Mouse (Mus musculus): ENCODE data around the gene Cpm. TPM values are rescaled to one million over a fixed set of nuclear protein-coding genes. Genes with fewer than 3 reads are reported as not detected.

The Cpm gene
- polyA plus RNA-seq, 1 experiment: 0.07 TPM

DNA sequence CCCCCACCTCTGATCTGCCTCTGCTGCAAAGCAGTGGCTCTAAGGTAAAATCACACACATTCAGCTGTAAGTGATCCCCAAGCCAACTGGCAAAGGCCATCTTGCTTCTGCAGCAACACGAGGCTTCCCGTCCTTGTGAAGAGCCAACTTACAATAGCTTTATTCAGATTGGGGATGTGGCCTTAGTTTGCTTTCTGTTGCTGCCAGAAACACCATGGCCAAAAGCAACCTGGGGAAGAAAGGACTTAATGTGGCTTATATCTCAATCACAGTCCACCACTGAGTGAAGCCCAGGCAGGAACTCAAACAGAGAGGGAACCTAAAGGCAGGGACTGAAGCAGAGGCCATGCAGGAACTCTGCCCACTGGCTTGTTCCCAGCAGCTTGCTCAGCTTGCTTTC is 17.3 kb upstream of the Cpm start:
- H3K36me3 ChIP-seq (ENCODE audit: control insufficient read depth, insufficient read depth): no peaks in the 10 kb centered on the region
- H3K4me2 ChIP-seq (ENCODE audit: low read depth): no peak overlapping the region
- H3K79me2 ChIP-seq (ENCODE audit: control insufficient read depth, insufficient read depth): no peaks in the 10 kb centered on the region
- H3K4me3 ChIP-seq: no peak overlapping the region
- H3K27me3 ChIP-seq (ENCODE audit: control insufficient read depth, insufficient read depth, insufficient read length): peaks cover 6% of the 10 kb centered on the region
- TF ChIP-seq POLR2A (IDR thresholded peaks at IDR 0.05; ENCODE audit: insufficient read length, low read depth) (no peak), TCF3 (IDR thresholded peaks at IDR 0.05; ENCODE audit: insufficient read length, low read depth) (no peak), MYOD1 (IDR thresholded peaks at IDR 0.05; ENCODE audit: control insufficient read depth in 1 of 3, insufficient read length in 2 of 3, low read depth in 2 of 3) (no peak), E2F4 (IDR thresholded peaks at IDR 0.05; ENCODE audit: insufficient read depth) (no peak), POLR2AphosphoS2 (IDR thresholded peaks at IDR 0.05; ENCODE audit: insufficient read length, low read depth) (no peak), USF1 (IDR thresholded peaks at IDR 0.05; ENCODE audit: low read depth) (no peak), MYOG (IDR thresholded peaks at IDR 0.05; ENCODE audit: control insufficient read depth in 1 of 3, insufficient read depth in 1 of 3, insufficient read length in 2 of 3, low read depth in 2 of 3) (no peak), SRF (IDR thresholded peaks at IDR 0.05; ENCODE audit: control insufficient read depth, insufficient read length, low read depth) (no peak), TCF12 (IDR thresholded peaks at IDR 0.05; ENCODE audit: insufficient read depth, poor library complexity, severe bottlenecking) (no peak), MAX (IDR thresholded peaks at IDR 0.05; ENCODE audit: low read depth) (no peak), CEBPB (IDR thresholded peaks at IDR 0.05; ENCODE audit: insufficient read depth, poor library complexity, severe bottlenecking) (no peak), REST (IDR thresholded peaks at IDR 0.05; ENCODE audit: insufficient read depth, insufficient read length) (no peak)
- H3ac ChIP-seq (ENCODE audit: control insufficient read depth, insufficient read length): no peak overlapping the region

DNA sequence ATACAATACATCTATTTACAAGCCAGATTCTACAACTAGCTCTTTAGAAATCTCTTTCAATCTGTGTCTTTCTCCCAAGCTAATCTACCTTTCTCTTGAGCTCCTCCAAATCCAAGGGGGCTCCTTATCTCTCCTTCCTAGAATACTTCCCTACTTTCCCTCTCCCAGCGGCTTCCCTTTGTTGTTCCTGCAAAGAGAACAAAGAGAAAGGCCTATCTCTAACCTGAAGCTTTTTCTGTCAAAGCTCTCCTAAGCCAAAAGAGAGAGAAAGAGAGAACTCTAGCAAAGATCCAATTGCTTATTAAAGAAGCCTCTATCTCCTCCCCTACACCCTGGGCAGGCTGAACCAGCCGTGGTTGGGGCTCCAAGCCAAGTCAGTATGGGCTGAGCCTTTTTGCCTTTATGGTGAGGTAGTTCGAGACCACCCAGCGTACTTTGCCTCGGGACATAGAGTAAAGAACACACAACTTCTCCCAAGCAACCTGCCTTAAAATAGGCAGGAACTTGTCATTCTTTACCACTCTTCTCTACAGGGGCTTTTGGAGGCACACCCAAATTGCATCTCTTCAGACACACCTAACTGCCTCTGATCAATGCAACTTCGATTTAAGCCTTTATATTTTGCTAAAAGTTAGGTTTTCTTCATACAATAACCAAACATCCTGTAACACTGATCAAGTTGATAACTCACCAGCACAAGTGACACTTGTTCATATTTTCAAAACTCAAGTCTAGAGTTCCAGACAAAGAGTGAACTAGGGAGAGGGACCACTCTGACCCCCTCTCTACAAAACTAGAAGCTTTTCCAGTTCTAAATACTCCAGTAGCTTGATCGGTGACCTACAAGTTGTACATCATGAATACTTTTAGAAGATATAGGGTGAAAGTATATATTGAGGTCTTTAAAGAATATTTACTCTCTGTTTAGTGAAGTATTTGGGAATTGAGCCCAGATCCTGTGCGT is 16.4 kb upstream of the Cpm start:
- TF ChIP-seq SRF (IDR thresholded peaks at IDR 0.05; ENCODE audit: control insufficient read depth, insufficient read length, low read depth) (no peak), CEBPB (IDR thresholded peaks at IDR 0.05; ENCODE audit: insufficient read depth, poor library complexity, severe bottlenecking) (no peak), E2F4 (IDR thresholded peaks at IDR 0.05; ENCODE audit: insufficient read depth) (no peak), POLR2A (IDR thresholded peaks at IDR 0.05; ENCODE audit: insufficient read length, low read depth) (no peak), USF1 (IDR thresholded peaks at IDR 0.05; ENCODE audit: low read depth) (no peak), MYOD1 (IDR thresholded peaks at IDR 0.05; ENCODE audit: control insufficient read depth in 1 of 3, insufficient read length in 2 of 3, low read depth in 2 of 3) (no peak)
- Histone ChIP-seq H3K4me3 (no peak overlapping the region), H3K79me2 (ENCODE audit: control insufficient read depth, insufficient read depth) (no peaks in the 10 kb centered on the region), H3K36me3 (ENCODE audit: control insufficient read depth, insufficient read depth) (no peaks in the 10 kb centered on the region), H3ac (ENCODE audit: control insufficient read depth, insufficient read length) (no peak overlapping the region), H3K27me3 (ENCODE audit: control insufficient read depth, insufficient read depth, insufficient read length) (peaks cover 9% of the 10 kb centered on the region), H3K4me2 (ENCODE audit: low read depth) (no peak overlapping the region)

DNA sequence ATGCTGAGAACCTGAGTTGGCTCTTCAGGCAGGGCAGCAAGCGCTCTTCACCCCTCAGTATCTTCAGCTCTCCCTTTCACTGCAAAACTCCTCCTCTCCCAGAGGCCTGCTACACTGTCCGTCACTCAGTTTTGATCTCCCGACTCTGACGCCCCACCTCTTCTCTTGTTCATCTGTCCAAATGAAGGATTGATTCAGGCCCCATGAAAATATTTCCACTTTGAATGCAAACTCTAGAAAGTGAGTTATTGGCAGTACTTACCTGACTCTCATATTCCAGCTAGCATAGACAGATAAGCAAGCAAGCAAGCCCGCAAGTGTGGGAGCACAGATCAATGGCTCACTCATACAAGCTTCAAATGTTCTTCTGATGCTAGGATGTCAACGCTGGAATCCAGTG is 15.3 kb upstream of the Cpm start:
- no peak overlapping the region for H3K4me3 ChIP-seq
- H3ac ChIP-seq (ENCODE audit: control insufficient read depth, insufficient read length): no peak overlapping the region
- no peaks in the 10 kb centered on the region for H3K36me3 ChIP-seq (ENCODE audit: control insufficient read depth, insufficient read depth)
- no peak overlapping the region for H3K4me2 ChIP-seq (ENCODE audit: low read depth)
- no peaks in the 10 kb centered on the region for H3K79me2 ChIP-seq (ENCODE audit: control insufficient read depth, insufficient read depth)
- TF ChIP-seq E2F4 (IDR thresholded peaks at IDR 0.05; ENCODE audit: insufficient read depth) (no peak), CEBPB (IDR thresholded peaks at IDR 0.05; ENCODE audit: insufficient read depth, poor library complexity, severe bottlenecking) (no peak), POLR2A (IDR thresholded peaks at IDR 0.05; ENCODE audit: insufficient read length, low read depth) (no peak), REST (IDR thresholded peaks at IDR 0.05; ENCODE audit: insufficient read depth, insufficient read length) (no peak), USF1 (IDR thresholded peaks at IDR 0.05; ENCODE audit: low read depth) (no peak), SRF (IDR thresholded peaks at IDR 0.05; ENCODE audit: control insufficient read depth, insufficient read length, low read depth) (no peak), TCF3 (IDR thresholded peaks at IDR 0.05; ENCODE audit: insufficient read length, low read depth) (no peak), TCF12 (IDR thresholded peaks at IDR 0.05; ENCODE audit: insufficient read depth, poor library complexity, severe bottlenecking) (no peak), MYOG (IDR thresholded peaks at IDR 0.05; ENCODE audit: control insufficient read depth in 1 of 3, insufficient read depth in 1 of 3, insufficient read length in 2 of 3, low read depth in 2 of 3) (no peak), MYOD1 (IDR thresholded peaks at IDR 0.05; ENCODE audit: control insufficient read depth in 1 of 3, insufficient read length in 2 of 3, low read depth in 2 of 3) (no peak), MAX (IDR thresholded peaks at IDR 0.05; ENCODE audit: low read depth) (no peak), POLR2AphosphoS2 (IDR thresholded peaks at IDR 0.05; ENCODE audit: insufficient read length, low read depth) (no peak)
- peaks cover 10% of the 10 kb centered on the region for H3K27me3 ChIP-seq (ENCODE audit: control insufficient read depth, insufficient read depth, insufficient read length)

DNA sequence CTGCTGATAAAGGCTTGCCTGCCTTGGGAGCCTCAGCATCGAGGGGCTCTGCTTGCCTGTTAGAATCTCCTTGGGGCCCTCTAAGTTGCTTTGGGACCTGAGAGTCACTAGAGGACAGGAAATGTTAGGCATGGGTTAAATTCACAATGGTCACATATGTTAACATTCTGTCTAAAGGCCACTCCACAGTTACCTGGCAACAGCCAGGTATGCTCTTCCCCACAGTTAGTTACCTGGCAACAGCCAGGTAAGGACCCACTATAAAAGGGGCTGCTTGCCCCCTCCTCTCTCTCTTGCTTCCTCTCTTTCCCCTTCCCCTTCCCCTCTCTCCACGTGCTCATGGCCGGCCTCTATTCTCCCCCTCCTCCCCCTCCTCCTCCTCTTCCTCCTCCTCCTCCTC is 14.9 kb upstream of the Cpm start:
- no peak overlapping the region for H3ac ChIP-seq (ENCODE audit: control insufficient read depth, insufficient read length)
- peaks cover 10% of the 10 kb centered on the region for H3K27me3 ChIP-seq (ENCODE audit: control insufficient read depth, insufficient read depth, insufficient read length)
- H3K36me3 ChIP-seq (ENCODE audit: control insufficient read depth, insufficient read depth): no peaks in the 10 kb centered on the region
- no peak overlapping the region for H3K4me2 ChIP-seq (ENCODE audit: low read depth)
- H3K4me3 ChIP-seq: no peak overlapping the region
- H3K79me2 ChIP-seq (ENCODE audit: control insufficient read depth, insufficient read depth): no peaks in the 10 kb centered on the region
- no peak for TF ChIP-seq MYOG (IDR thresholded peaks at IDR 0.05; ENCODE audit: control insufficient read depth in 1 of 3, insufficient read depth in 1 of 3, insufficient read length in 2 of 3, low read depth in 2 of 3)
- no peak for TF ChIP-seq POLR2AphosphoS2 (IDR thresholded peaks at IDR 0.05; ENCODE audit: insufficient read length, low read depth)
- no peak for TF ChIP-seq SRF (IDR thresholded peaks at IDR 0.05; ENCODE audit: control insufficient read depth, insufficient read length, low read depth)
- no peak for TF ChIP-seq REST (IDR thresholded peaks at IDR 0.05; ENCODE audit: insufficient read depth, insufficient read length)
- no peak for TF ChIP-seq POLR2A (IDR thresholded peaks at IDR 0.05; ENCODE audit: insufficient read length, low read depth)
- TF ChIP-seq CEBPB (IDR thresholded peaks at IDR 0.05; ENCODE audit: insufficient read depth, poor library complexity, severe bottlenecking): no peak
- no peak for TF ChIP-seq TCF12 (IDR thresholded peaks at IDR 0.05; ENCODE audit: insufficient read depth, poor library complexity, severe bottlenecking)
- no peak for TF ChIP-seq USF1 (IDR thresholded peaks at IDR 0.05; ENCODE audit: low read depth)
- no peak for TF ChIP-seq MYOD1 (IDR thresholded peaks at IDR 0.05; ENCODE audit: control insufficient read depth in 1 of 3, insufficient read length in 2 of 3, low read depth in 2 of 3)
